Mouse (Mus musculus) heart, postnatal 14 days (tissue): ENCODE measurements around the gene Ppp4c. TPM values are rescaled to one million over a fixed set of nuclear protein-coding genes. Genes with fewer than 3 reads are reported as not detected.
A peak's percentile ranks its signal among the peaks of the same experiment; 100 is the strongest.

ENCODE experiments used
- DNase-seq, 2 experiments: peaks; one replicate each; pipeline ENCODE4 v3.0.0; 2021 to 2022
- intact Hi-C: fragments of 180-260 bp; cut with DNase I; formaldehyde crosslinking; loops from one replicate; pipeline ENCODE4 v1.15.1; 2025
- total RNA-seq, 2 experiments: library from RNA; stranded (reverse); gene quantifications; 2 replicates each; pipeline ENCODE4 v1.2.3; 2021

Gene Ppp4c
- total RNA-seq, 2 experiments from 2014 or later, result 38.8 to 49.6 TPM

GRCm38 (mm10) chr7:126803751-126804150 is 11.5 kb upstream of the Ppp4c start:
- DNase-seq, result no peak
- intact Hi-C loops, result no loop called here

DNA sequence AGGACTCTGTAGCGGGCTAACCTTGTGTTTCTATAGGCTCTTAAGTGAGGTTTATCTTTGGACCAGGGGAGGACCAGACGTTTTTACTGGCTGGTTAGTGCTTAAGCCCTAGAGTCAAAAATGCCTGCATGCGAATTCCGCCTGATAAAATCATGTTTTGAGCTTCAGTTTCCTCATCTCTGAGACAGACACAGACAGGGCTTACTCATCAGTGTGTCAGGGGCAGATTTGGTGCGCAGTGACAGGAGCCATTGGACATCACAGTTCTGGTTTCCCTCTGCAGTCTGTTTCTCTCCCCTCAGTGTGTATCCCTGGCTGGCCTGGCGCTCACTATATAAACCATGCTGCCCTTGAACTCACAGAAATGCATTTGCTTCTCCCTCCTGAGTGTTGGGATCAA is 10.9 kb upstream of the Ppp4c start:
- no peak for DNase-seq
- intact Hi-C loops, result no loop called here

- intact Hi-C loops, result no loop called here
- no peak for DNase-seq
Observed at GRCm38 (mm10) chr7:126802134-126802889, 10.0 kb upstream of the Ppp4c start.

- no peak for DNase-seq
- intact Hi-C loops, result no loop called here
Observed at GRCm38 (mm10) chr7:126801057-126801422, 8.7 kb upstream of the Ppp4c start.

DNA sequence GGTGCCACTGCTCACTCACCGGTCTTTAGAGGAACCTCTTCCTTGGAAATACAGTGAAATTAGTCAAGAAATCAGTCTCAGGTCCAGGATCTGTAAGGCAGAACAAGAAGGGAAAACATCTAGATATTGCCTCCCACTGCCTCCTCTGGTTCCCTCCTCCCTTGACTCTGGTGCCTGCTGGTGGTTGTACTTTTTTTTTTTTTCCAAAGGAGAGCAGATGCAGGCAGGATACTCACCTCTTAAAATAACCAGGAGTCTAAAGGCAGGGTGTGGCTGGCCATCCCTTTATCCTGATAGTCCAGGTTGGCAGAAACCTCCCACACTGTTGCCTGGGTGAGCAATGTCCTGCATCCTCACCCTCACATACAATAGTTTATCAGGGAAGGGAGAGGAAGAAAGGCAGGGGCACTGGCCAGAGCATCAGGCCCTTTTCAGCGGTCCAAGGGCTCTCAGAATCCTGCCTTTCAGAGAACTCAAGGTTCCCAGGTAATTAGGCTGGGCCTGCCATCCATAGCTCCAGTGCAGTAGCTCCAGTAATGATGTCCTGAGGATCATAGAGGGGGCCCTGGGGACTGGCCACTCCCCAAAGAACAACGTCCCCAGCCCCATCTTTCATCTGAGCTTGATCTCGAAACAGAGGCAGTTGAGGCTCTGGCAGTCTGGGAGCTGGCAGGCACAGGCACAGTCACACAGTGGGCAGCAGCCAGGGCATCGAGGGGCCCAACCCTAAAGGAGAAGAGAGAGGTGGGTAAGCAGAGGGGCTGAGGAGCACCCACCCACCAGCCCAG is 8.2 kb upstream of the Ppp4c start:
- DNase-seq, result no peak
- intact Hi-C loops, result no loop called here

- DNase-seq, result peak in 1 of 2 experiments; percentile 52
- intact Hi-C loops, result loop anchor here (10.0 kb wide), 2 partner anchors 545 to 675 kb away; partner anchors contain the start of genes Fbrs and Zfp768
Observed at GRCm38 (mm10) chr7:126799468-126800268, 7.4 kb upstream of the Ppp4c start.

DNA sequence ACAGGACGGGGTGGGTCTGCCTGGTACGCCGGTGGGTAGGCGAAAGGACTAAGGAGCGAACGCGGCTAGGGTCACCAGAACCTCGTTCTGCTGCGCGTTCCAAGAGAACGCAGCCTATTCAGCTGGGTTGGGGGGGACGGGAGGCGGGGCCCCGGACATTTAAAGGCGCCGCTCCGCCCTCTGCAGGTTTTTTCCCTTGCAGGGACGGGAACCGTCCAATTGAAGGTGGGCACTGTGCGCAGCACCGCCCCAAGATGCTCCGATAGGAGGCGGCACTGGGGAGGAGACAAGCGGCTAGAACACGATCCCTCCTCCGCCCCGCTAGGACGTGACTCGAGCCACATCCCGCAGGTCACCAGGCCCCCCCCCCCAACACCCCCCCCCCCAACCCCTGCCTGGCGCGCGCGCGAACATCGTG is 6.8 kb upstream of the Ppp4c start:
- intact Hi-C loops, result loop anchor here (10.0 kb wide), 2 partner anchors 546 to 676 kb away; partner anchors contain the start of genes Fbrs and Zfp768
- peak; percentile 96 to 97 for DNase-seq

DNA sequence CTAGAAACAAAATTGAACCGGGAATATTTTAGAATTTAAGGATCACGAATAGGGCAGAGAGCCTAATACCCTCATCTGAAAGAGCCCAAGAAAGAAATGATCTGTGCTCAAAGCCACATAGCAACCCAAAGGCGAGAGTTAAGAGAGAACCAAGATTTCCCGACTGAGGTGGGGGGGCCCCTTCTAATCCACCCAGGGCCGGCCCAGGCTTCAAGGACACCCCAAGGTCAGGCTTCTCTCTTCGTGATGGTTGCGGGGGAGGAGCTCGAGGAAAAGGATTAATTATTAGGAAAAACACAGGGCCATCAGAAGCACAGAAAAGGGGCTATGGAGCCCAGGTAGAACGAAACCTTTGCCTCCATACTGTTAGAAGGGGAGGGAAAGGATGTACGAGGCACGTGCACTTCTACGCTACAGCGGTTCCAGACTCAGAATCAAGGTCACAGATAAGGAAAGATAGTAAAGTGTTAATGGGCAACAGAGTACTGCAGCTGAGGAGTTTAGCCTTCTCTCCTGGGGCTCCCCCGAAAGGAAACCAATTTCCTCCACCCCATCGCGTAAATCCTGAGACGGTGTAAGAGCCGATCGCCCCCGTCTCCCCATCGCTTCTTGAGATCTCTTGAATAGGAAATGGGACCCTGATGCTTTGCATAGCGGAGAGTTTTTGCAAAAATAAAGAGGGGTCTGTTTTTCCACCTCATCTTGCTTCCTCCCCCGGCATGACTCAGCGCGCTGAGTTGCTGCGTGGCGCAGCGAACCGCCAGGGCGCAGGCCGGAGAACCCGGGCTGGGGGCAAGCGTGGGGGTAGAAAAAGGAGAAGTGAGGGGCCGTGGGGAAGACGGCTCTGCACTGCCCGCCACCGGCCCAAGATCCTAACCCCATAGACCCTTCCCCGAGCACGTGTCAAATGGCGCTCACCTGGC is 6.1 kb upstream of the Ppp4c start:
- DNase-seq, result peak in 1 of 2 experiments; percentile 53
- intact Hi-C loops, result loop anchor here (10.0 kb wide), 2 partner anchors 546 to 676 kb away; partner anchors contain the start of genes Fbrs and Zfp768

DNA sequence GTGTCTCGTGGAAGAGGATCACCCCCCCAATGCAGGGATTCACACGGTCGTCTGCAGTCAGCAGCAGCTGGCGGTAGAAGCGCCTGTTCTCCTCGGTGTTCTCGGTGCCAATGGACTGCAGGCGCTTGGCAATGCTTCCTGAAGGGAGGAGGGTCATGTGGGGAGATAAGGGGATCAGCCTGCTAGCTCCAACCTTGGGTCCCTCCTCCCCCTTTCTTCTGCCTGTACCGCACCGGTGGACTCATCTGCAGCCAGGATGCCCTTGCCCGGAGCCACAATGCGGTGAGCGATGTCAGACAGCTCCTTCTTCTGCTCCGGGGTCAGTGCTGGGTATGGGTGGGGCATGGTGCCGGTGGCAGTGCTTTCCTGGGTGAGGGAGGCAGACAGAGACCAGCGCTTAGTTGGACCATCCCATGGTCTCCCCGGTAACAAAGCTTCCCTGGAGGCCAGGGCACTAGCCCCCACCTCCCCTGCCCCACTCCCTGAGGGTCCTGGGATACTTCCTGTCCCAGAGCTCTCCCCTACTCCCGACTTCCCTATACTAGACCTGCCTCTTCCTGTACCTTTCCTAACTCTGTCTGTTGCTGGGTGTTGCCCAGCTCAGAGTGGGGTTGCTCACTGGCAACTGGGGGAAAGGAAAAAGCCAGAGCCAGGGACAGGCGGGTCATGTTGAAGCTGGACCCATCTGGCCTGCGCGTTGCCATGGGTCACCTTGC is 5.3 kb upstream of the Ppp4c start, which contains the start of gene Fam57b:
Gene Fam57b, plus strand, starts transcription at position 258 of the 716 bp plus-strand sequence.
- peak; percentile 55 to 62 for DNase-seq
- intact Hi-C loops, result loop anchor here (10.0 kb wide), 2 partner anchors 547 to 677 kb away; partner anchors contain the start of genes Fbrs and Zfp768

DNA sequence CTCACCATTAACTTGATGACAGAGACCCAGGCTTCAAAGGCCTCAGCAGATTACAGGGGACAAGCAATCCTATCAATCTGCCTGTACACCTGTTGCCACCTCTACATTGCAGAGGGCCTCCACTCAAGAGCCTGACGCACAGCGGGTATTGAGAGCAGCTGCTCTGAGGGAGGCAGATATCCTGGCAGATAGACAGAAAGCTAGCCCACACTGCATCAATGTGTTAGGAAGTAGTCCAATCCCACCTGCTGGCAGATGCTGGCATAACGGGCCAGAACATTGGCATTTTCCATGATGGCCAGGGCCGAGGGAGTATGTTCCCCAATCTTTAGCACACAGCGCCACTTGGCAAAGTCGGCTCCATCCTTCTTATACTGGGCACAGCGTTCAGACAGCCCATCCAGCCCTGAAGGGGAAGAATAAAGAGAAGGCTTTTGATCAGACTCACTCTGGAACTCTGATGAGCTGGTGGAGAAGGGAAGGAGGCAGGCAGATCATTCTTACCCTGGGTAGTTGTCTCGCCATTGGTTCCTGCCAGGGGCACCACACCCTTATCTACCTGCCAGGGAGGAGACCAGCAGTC is 4.1 kb upstream of the Ppp4c start:
- DNase-seq, result no peak
- intact Hi-C loops, result loop anchor here (10.0 kb wide), 2 partner anchors 548 to 678 kb away; partner anchors contain the start of genes Fbrs and Zfp768

GRCm38 (mm10) chr7:126795387-126796317 is 3.4 kb upstream of the Ppp4c start:
- intact Hi-C loops, result loop anchor here (10.0 kb wide), 2 partner anchors 549 to 679 kb away; partner anchors contain the start of genes Fbrs and Zfp768
- no peak for DNase-seq

DNA sequence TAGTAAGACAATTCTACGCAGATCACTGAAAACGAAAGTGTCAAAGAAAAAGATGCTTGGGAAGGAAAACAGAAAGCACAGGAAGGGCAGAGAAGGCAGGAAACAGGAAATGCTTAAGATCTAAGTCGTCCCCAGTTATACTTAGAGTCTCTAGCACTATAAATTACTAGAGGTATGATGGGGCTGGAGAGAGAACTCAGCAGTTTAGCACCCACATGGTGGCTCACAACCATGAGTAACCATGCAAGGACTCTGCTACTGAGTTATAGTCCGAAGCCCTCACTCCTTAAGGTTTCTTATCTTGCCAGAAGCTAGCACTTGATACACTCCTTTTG is 1.9 kb upstream of the Ppp4c start:
- DNase-seq, result no peak
- intact Hi-C loops, result loop anchor here (10.0 kb wide), 2 partner anchors 551 to 681 kb away; partner anchors contain the start of genes Fbrs and Zfp768

DNA sequence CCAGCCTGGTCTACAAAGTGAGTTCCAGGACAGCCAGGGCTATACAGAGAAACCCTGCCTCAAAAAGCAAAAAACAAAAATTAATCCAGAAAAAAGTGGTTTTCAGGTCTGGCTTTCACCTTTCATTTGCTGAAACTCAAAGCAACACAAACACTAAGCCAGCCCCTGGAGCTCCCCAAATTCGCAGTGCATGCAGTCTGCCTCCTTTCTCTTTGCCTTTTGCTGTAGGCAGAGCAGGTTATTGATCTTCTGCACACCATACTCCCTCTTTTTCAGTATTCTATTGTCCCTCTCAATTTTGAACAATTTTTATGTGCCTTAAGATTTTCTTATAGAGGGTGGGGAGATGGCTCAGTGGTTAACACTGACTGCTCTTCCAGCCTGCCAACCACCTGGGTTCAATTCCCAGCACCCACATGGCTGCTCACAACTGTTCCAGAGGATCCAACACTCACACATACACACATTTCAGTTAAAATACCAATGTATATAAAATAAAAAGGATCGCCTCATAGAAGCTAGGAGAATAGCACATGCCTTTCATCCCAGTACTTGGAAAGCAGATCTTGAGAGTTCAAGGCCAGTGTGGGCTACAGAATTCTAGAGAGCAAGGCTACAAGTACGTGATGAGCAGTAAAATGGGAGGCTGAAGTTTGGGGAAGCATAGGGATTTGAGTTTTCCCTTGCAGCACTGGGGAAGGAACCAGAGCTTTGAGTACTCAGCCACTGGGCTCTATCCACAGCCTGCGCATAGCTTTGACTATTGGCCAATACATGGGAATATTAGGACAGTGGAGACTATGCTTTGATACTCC is 1.4 kb upstream of the Ppp4c start:
- no peak for DNase-seq
- intact Hi-C loops, result loop anchor here (10.0 kb wide), 2 partner anchors 551 to 681 kb away; partner anchors contain the start of genes Fbrs and Zfp768

DNA sequence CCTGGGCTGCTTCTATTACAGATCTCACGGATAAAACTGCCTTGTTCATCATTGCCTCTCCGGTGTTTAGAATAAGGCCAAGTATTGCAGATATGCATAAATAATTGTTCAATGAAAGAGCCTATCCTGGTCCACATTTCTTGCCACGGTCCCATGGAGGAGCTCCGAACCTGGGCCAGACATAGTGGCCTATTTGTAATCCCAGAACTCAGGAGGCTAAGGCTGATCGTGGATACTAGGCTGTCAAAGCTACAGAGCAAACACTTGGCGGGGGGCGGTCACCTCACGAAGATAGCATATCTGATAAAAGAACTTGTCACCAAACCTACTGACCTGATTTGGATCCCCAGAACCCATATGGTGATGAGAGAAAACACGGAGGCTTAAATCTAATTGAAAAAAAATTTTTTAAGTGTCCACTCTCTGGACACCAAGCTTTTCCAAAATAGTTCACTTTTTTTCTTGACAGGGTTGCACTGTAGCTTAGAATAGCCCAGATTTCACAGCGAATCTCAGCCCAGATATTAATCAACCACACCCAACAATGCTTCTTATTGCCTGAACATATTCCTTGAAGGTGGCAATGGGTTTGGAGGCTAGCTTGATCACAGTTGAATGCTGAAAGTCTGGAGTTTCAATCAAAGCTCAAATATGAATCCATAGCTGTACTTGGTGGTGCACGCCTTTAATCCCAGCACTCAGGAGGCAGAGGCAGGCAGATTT is 586 bp upstream of the Ppp4c start:
- intact Hi-C loops, result loop anchor here (10.0 kb wide), 2 partner anchors 552 to 682 kb away; partner anchors contain the start of genes Fbrs and Zfp768
- DNase-seq, result no peak

- DNase-seq, result no peak
- intact Hi-C loops, result no loop called here
Observed at GRCm38 (mm10) chr7:126789141-126789540, 3.2 kb downstream of the Ppp4c start.
